Comparison of ENCODE assay signal across 19 mouse cellular contexts in genomic region chr7:139453198-139453597, GRCm38 (mm10).
A peak's percentile ranks its signal among the peaks of the same experiment; 100 is the strongest.
DNase-seq lines count a peak whose midpoint lies in the region; ATAC-seq lines count a peak whose summit lies in the region.
"Had no signal": no experiment of that assay in that cellular context is flagged by ENCODE, and none has a peak within 500 bp of the region (broad histone marks: within the 10 kb centered on the region; RNA-seq: fewer than 3 reads in every experiment).

No protein-coding gene starts in this region.

- no peak overlapping the region for H3K9ac ChIP-seq in heart, embryonic 15.5 days
- no peak overlapping the region for H3K9ac ChIP-seq in intestine, embryonic 15.5 days
- H3K9ac ChIP-seq: embryonic facial prominence, embryonic 15.5 days; hindbrain, embryonic 13.5 days had no signal

- no peak for ATAC-seq in heart, embryonic 15.5 days (replicated peaks; ENCODE audit: insufficient number of reproducible peaks, insufficient read depth, low FRiP score, low read depth)
- peak; percentile 69; the same call in 1 of the 2 replicates for ATAC-seq in intestine, embryonic 15.5 days
- ATAC-seq: forebrain, embryonic 14.5 days; hindbrain, postnatal 0 days had no signal

- DNase-seq in heart, embryonic 10.5 days (ENCODE audit: low spot score) = no peak
- no peak for DNase-seq in heart, adult 9 months (ENCODE audit: low spot score in 2 of 2)
- no peak for DNase-seq in heart, postnatal 14 days
- no peak for DNase-seq in cerebellum, postnatal 10 days
- no peak for DNase-seq in gastrocnemius, adult 18-20 months (ENCODE audit: low spot score)
- DNase-seq: adrenal gland, postnatal 10 days; cerebellum, adult 11-12 months; cerebellum, adult 9-10 months; embryo, embryonic 11 days; heart, adult 11 months had no signal

- WGBS in heart, embryonic 10.5 days = 68% methylated on average over 1 of the region's 1 CpGs
- 56% methylated on average over 1 of the region's 1 CpGs for WGBS in heart, embryonic 15.5 days
- WGBS in intestine, embryonic 15.5 days = 57% methylated on average over 1 of the region's 1 CpGs

- no peaks in the 10 kb centered on the region for H3K27me3 ChIP-seq in heart, embryonic 10.5 days (ENCODE audit: insufficient read depth, poor library complexity, severe bottlenecking)
- no peaks in the 10 kb centered on the region for H3K27me3 ChIP-seq in heart, embryonic 15.5 days
- no peaks in the 10 kb centered on the region for H3K27me3 ChIP-seq in intestine, embryonic 15.5 days (replicated peaks)
- H3K27me3 ChIP-seq in megakaryocyte, embryonic 14.5 days (replicated peaks) = no peaks in the 10 kb centered on the region
- H3K27me3 ChIP-seq: embryonic facial prominence, embryonic 15.5 days; hindbrain, embryonic 13.5 days had no signal

- intact Hi-C loops in heart, postnatal 14 days (cut with DNase I) = no loop called here

- 0 out of 2 replicates have a peak overlapping the region, but pooled peaks have one; percentile 78 for H3K27ac ChIP-seq in heart, embryonic 10.5 days
- H3K27ac ChIP-seq in heart, embryonic 15.5 days = 0 out of 2 replicates have a peak overlapping the region, but pooled peaks have one; percentile 84
- no peak overlapping the region for H3K27ac ChIP-seq in intestine, embryonic 15.5 days
- H3K27ac ChIP-seq: embryonic facial prominence, embryonic 15.5 days; forebrain, embryonic 10.5 days; hindbrain, embryonic 13.5 days; hindbrain, postnatal 0 days had no signal

- no peaks in the 10 kb centered on the region for H3K36me3 ChIP-seq in heart, embryonic 10.5 days
- H3K36me3 ChIP-seq in heart, embryonic 15.5 days = no peaks in the 10 kb centered on the region
- H3K36me3 ChIP-seq in intestine, embryonic 15.5 days = no peaks in the 10 kb centered on the region
- H3K36me3 ChIP-seq in megakaryocyte, embryonic 14.5 days (replicated peaks; ENCODE audit: low read length) = peaks cover 84% of the 10 kb centered on the region
- H3K36me3 ChIP-seq: embryonic facial prominence, embryonic 15.5 days; forebrain, embryonic 10.5 days; hindbrain, embryonic 13.5 days had no signal

- H3K4me3 ChIP-seq in heart, embryonic 10.5 days = no peak overlapping the region
- no peak overlapping the region for H3K4me3 ChIP-seq in heart, embryonic 15.5 days
- H3K4me3 ChIP-seq in intestine, embryonic 15.5 days (replicated peaks) = no peak overlapping the region
- peak overlapping the region; percentile 36 for H3K4me3 ChIP-seq in megakaryocyte, embryonic 14.5 days (replicated peaks)
- H3K4me3 ChIP-seq: embryonic facial prominence, embryonic 15.5 days; erythroblast, embryonic 14.5 days; forebrain, embryonic 10.5 days; hindbrain, embryonic 13.5 days had no signal

- H3K4me1 ChIP-seq in heart, embryonic 10.5 days = peaks cover 64% of the 10 kb centered on the region
- H3K4me1 ChIP-seq in heart, embryonic 15.5 days (replicated peaks) = peaks cover 51% of the 10 kb centered on the region
- H3K4me1 ChIP-seq in intestine, embryonic 15.5 days (replicated peaks) = peaks cover 6% of the 10 kb centered on the region
- peaks cover 97% of the 10 kb centered on the region for H3K4me1 ChIP-seq in megakaryocyte, embryonic 14.5 days
- H3K4me1 ChIP-seq: embryonic facial prominence, embryonic 15.5 days had no signal

- no peaks in the 10 kb centered on the region for H3K9me3 ChIP-seq in heart, embryonic 10.5 days
- H3K9me3 ChIP-seq in heart, embryonic 15.5 days (replicated peaks) = no peaks in the 10 kb centered on the region
- H3K9me3 ChIP-seq in intestine, embryonic 15.5 days = no peaks in the 10 kb centered on the region
- no peaks in the 10 kb centered on the region for H3K9me3 ChIP-seq in megakaryocyte, embryonic 14.5 days
- H3K9me3 ChIP-seq: embryonic facial prominence, embryonic 15.5 days; forebrain, embryonic 10.5 days; hindbrain, embryonic 13.5 days had no signal

- no peak overlapping the region for H3K4me2 ChIP-seq in heart, embryonic 15.5 days
- H3K4me2 ChIP-seq in intestine, embryonic 15.5 days (replicated peaks) = no peak overlapping the region
- H3K4me2 ChIP-seq: embryonic facial prominence, embryonic 15.5 days; hindbrain, embryonic 13.5 days had no signal
